Mouse (Mus musculus) ES-E14 (cell line): ENCODE measurements at regions not wholly inside any gene's neighbourhood (a gene's known extent, or its start where the extent isn't known, plus 50 kb on each side); places are given as distances from the start of the nearest gene placed in this dataset.

ENCODE experiments used
- HCFC1 ChIP-seq: IDR thresholded peaks from 2 replicates; pipeline ENCODE4 v1.6.1; 2012; ENCODE audit warnings: low read length, inconsistent platforms, borderline replicate concordance; ENCODE audit not compliant: insufficient read depth
- MAFK ChIP-seq: IDR thresholded peaks from 2 replicates; pipeline ENCODE4 v1.6.1; 2014; ENCODE audit warnings: mild to moderate bottlenecking, low read depth, low read length, inconsistent platforms; ENCODE audit not compliant: insufficient read depth

GRCm38 (mm10) chr10:45972240-45972639 lies 394.6 kb downstream of the Hace1 start:
- TF ChIP-seq MAFK (no peak), HCFC1 (no peak)
